Mouse (Mus musculus) testis, adult 2 months (tissue): ENCODE measurements around the gene Mfsd2a. TPM values are rescaled to one million over a fixed set of nuclear protein-coding genes. Genes with fewer than 3 reads are reported as not detected.

Experiments
- H3K27ac ChIP-seq: fragments of 200-500 bp; 2 replicates; pipeline ENCODE4 v1.5.1; 2012; ENCODE audit warnings: low read depth, low read length; ENCODE audit not compliant: control insufficient read depth, insufficient read depth
- H3K27me3 ChIP-seq: fragments of 200-500 bp; 2 replicates; pipeline ENCODE4 v1.6.1; 2012; ENCODE audit warnings: mild to moderate bottlenecking, low read length, moderate library complexity; ENCODE audit not compliant: control insufficient read depth, insufficient read depth
- H3K36me3 ChIP-seq: fragments of 200-500 bp; 2 replicates; pipeline ENCODE4 v1.6.1; 2012; ENCODE audit warnings: mild to moderate bottlenecking, low read length; ENCODE audit not compliant: control insufficient read depth, insufficient read depth
- H3K4me1 ChIP-seq: fragments of 200-500 bp; 2 replicates; pipeline ENCODE4 v1.6.1; 2012; ENCODE audit warnings: low read length; ENCODE audit not compliant: control insufficient read depth, insufficient read depth
- H3K4me3 ChIP-seq: fragments of 200-500 bp; 2 replicates; pipeline ENCODE4 v1.5.1; 2012; ENCODE audit warnings: low read depth, mild to moderate bottlenecking, low read length, moderate library complexity, mixed read lengths; ENCODE audit not compliant: control insufficient read depth
- CTCF ChIP-seq: fragments of 200-500 bp; IDR thresholded peaks from 2 replicates; pipeline ENCODE4 v1.5.1; 2012; ENCODE audit warnings: low read depth, mild to moderate bottlenecking, inconsistent platforms, low read length, moderate library complexity; ENCODE audit not compliant: control insufficient read depth, insufficient read depth, insufficient replicate concordance
- POLR2A ChIP-seq: fragments of 200-500 bp; IDR thresholded peaks from 2 replicates; pipeline ENCODE4 v1.6.1; 2012; ENCODE audit warnings: low read depth, mild to moderate bottlenecking, inconsistent platforms, low read length, moderate library complexity; ENCODE audit not compliant: control insufficient read depth
- polyA plus RNA-seq: library from polyadenylated mRNA; depleted of rRNA; stranded (reverse); fragments of >200 nt; gene quantifications from 2 replicates; pipeline ENCODE4 v1.2.3, GENCODE M21; 2012

Mfsd2a gene
- polyA plus RNA-seq, 1 experiment: 8.7 TPM

DNA sequence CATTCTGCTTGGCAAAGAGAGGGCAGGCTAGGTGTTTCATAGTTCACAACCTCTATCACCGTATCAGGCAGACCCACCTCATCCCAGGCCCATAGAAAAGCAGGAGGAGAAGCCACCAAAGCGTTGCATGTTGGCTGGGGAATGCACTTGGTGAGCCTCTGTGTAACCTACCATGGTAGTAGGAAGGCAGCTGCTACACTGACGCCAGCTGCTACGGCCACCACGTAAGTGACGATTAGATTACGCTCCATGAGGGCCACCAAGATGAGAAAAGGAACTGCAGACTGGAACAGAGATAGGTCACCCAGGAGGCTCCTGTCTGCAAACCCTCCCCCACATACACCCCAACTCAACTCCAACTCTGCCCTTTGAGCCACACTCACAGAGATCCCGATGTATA is 11.9 kb downstream of the Mfsd2a start:
- TF ChIP-seq POLR2A (no peak), CTCF (no peak)
- H3K27me3 ChIP-seq: no peaks in the 10 kb centered on the region
- no peaks in the 10 kb centered on the region for H3K36me3 ChIP-seq

DNA sequence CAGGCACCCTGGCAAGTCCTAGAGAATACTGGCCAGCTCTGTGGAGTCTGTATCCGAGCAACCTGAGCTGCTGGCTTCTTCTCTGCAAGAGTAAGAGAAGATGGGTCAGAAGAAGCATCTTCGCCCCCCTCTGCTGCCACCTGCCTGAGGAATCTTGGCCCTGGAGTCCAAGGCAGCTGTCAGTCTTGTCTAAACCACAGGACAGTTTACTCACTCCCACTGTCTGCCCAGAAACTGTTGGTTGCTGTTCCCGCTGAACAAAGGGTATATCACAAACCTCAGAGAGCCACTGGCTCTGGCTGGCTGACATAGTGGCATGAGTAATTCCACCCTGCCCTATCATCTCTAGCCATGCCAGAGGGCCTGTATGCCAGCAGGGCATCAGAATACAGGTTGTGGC is 13.8 kb downstream of the Mfsd2a start:
- H3K27me3 ChIP-seq: no peaks in the 10 kb centered on the region
- TF ChIP-seq CTCF: no peak
- TF ChIP-seq POLR2A: no peak
- H3K4me3 ChIP-seq: no peak overlapping the region
- H3K4me1 ChIP-seq: no peaks in the 10 kb centered on the region
- H3K36me3 ChIP-seq: no peaks in the 10 kb centered on the region
- no peak overlapping the region for H3K27ac ChIP-seq

More for the DNA sequence above, 11.9 kb downstream of the Mfsd2a start:
- Histone ChIP-seq H3K4me3 (no peak overlapping the region), H3K27ac (no peak overlapping the region), H3K4me1 (no peaks in the 10 kb centered on the region)

DNA sequence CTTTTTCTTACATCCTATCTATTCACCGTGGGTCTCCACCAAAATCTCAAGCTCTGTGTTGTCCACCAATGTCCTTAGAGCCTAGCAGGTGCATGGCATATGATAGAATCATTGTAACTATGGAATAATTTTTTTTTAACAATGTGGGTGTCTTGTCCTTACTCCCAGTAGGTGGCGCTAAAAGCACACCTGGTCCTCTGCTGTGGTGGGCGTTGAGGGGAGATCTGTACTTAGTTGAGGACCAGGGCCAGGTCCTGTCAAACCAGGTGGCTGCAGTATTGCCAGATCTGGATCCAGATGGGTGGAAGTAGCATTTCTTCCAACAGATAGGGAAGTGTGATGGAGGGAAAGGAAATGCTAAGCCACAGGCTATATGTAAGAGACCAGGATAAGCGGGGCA is 16.6 kb downstream of the Mfsd2a start:
- Histone ChIP-seq H3K4me1 (no peaks in the 10 kb centered on the region), H3K27me3 (no peaks in the 10 kb centered on the region), H3K36me3 (no peaks in the 10 kb centered on the region), H3K27ac (no peak overlapping the region), H3K4me3 (no peak overlapping the region)
- TF ChIP-seq POLR2A: no peak
- peak; percentile 62; the same call in 1 of the 2 replicates for TF ChIP-seq CTCF

DNA sequence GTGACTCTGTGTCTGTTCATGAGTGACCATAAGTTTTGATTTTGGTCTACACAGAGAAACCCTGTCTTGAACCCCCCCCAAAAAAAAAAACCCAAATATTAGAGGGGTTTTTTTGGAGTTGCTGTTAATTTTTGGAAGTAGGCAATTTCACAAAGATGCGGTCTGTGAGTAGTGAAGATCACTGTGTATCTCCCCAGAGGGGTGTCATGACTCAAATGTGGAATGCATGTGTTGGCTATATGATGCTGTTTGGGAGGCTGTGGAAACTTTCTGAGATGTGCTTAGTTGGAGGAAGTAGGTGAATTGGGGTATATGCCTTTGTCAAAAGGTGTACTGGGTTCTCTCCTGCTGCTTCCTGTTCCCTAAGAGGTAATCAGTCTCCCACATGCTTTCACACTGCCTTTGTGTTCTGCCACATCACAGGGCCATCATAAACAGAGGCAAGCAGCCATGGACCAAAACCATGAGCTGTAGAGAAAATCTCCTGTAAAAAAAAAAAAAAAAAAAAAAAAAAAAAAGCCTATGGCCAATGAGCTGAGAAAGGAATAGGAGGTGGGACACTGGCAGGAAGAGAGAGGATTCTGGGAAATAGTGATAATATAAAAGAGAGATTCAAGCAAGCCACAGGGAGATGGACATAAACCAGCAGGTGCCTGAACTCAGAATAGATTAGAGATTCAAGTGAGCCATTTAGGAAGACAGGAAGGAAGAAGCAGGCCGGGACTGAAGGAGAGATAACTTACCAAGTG is 21.8 kb downstream of the Mfsd2a start:
- no peaks in the 10 kb centered on the region for H3K4me1 ChIP-seq
- TF ChIP-seq CTCF (no peak), POLR2A (no peak)
- H3K27me3 ChIP-seq: no peaks in the 10 kb centered on the region
- H3K27ac ChIP-seq: no peak overlapping the region
- no peaks in the 10 kb centered on the region for H3K36me3 ChIP-seq
- no peak overlapping the region for H3K4me3 ChIP-seq

DNA sequence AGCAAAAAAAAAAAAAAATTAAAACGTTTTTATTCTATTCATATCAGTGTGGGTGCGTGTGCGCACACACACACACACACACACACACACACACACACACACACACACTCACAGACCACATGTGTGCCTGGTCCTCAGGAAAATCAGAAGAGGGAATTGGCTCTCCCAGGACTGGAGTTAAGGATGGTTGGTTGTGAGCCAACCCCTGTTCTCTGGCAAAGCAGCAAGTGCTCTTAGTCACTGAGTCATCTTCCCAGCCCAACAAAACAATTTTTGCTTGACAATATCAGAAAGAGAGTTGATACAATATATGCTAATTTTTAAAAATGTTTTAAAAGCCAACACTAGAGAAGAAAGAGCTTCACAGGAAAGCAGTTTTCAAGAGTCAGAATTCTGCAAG is 23.5 kb downstream of the Mfsd2a start:
- H3K4me3 ChIP-seq: no peak overlapping the region
- no peak for TF ChIP-seq POLR2A
- TF ChIP-seq CTCF: no peak
- no peak overlapping the region for H3K27ac ChIP-seq
- H3K4me1 ChIP-seq: no peaks in the 10 kb centered on the region
- H3K27me3 ChIP-seq: no peaks in the 10 kb centered on the region
- H3K36me3 ChIP-seq: no peaks in the 10 kb centered on the region

DNA sequence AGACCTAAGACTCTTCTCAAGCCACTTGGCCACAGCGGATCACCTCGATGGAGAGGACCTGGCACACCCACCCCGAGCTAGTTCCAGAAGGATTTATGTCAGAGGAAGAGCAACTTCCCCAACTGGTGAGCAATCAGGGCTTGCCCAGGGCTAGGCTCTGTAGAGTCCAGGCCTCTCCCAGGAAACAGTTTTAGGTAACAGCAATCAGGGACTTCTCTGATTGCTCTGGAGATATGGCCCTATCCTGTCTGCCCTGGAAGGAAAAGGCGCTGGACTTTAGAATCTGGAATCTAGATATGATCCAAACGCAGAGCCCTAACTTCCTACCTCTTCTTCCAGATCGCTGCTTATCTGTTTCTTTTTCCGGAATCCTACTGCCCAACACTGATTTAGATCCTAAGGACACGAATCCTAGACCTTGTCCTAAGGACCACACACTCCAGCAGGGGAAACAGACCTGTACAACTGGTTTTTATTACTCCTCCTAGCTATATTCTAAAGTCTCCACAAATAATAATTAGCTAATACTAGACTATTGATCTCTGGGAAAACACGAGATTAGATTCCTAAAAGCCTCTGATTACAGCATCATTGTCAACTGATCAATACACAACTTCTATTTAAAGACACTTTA is 25.4 kb downstream of the Mfsd2a start:
- Histone ChIP-seq H3K4me1 (no peaks in the 10 kb centered on the region), H3K36me3 (no peaks in the 10 kb centered on the region), H3K4me3 (no peak overlapping the region), H3K27ac (no peak overlapping the region), H3K27me3 (no peaks in the 10 kb centered on the region)
- TF ChIP-seq CTCF (no peak), POLR2A (no peak)

DNA sequence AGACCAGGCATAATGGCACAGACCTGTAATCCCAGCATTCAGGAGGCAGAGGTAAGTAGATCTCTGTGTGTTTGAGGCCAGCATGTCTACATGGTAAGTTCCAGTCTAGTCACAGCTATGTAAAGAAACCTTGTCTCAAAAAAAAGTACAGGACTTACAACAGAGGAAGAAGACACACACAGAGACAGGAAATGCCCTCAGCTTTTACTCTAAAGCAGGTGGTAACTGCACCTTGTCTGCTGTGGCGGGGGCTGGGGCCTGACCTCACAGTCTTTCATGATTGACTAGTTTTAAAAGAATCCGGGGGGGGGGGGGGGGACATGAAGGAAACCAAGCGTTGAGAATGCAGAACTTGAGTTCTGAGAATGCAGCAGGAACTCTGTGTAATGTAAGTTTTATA is 27.1 kb downstream of the Mfsd2a start:
- Histone ChIP-seq H3K4me1 (no peaks in the 10 kb centered on the region), H3K27me3 (no peaks in the 10 kb centered on the region), H3K27ac (no peak overlapping the region), H3K4me3 (no peak overlapping the region), H3K36me3 (no peaks in the 10 kb centered on the region)
- no peak for TF ChIP-seq POLR2A
- TF ChIP-seq CTCF: no peak
